9 mouse cellular contexts compared by ENCODE assay signal in genomic region chr19:40395757-40396661, GRCm38 (mm10).
DNase-seq lines count a peak whose midpoint lies in the region; ATAC-seq lines count a peak whose summit lies in the region.
"Had no signal": no experiment of that assay in that cellular context is flagged by ENCODE, and none has a peak within 500 bp of the region (broad histone marks: within the 10 kb centered on the region; RNA-seq: fewer than 3 reads in every experiment).

No protein-coding gene starts in this region.

- H3K4me1 ChIP-seq in liver, embryonic 11.5 days (replicated peaks; ENCODE audit: control insufficient read depth, insufficient read depth, low read length) = peaks cover 5% of the 10 kb centered on the region; the same call in 1 of the 2 replicates
- H3K4me1 ChIP-seq in liver, embryonic 12.5 days = peaks cover 14% of the 10 kb centered on the region
- peaks cover 39% of the 10 kb centered on the region for H3K4me1 ChIP-seq in heart, embryonic 15.5 days (replicated peaks)
- peaks cover 6% of the 10 kb centered on the region; the same call in 1 of the 2 replicates for H3K4me1 ChIP-seq in neural tube, embryonic 12.5 days

- no peak for ATAC-seq in liver, embryonic 11.5 days (replicated peaks; ENCODE audit: low FRiP score)
- no peak for ATAC-seq in liver, embryonic 12.5 days
- peak; percentile 14; the same call in 1 of the 2 replicates for ATAC-seq in heart, embryonic 15.5 days (replicated peaks; ENCODE audit: insufficient number of reproducible peaks, insufficient read depth, low FRiP score, low read depth)
- no peak for ATAC-seq in neural tube, embryonic 12.5 days (ENCODE audit: low FRiP score, low read depth)
- ATAC-seq in monocyte, adult 5-6 weeks (replicated peaks; ENCODE audit: insufficient number of reproducible peaks, low FRiP score, low TSS enrichment, poor library complexity, severe bottlenecking) = no peak
- no peak for ATAC-seq in granulocyte monocyte progenitor cell, adult 5-6 weeks (replicated peaks; ENCODE audit: poor library complexity, severe bottlenecking)

- no peaks in the 10 kb centered on the region for H3K9me3 ChIP-seq in liver, embryonic 11.5 days (ENCODE audit: control insufficient read depth, low read length)
- H3K9me3 ChIP-seq in liver, embryonic 12.5 days (replicated peaks) = no peaks in the 10 kb centered on the region
- H3K9me3 ChIP-seq in heart, embryonic 15.5 days (replicated peaks) = no peaks in the 10 kb centered on the region
- H3K9me3 ChIP-seq in neural tube, embryonic 12.5 days = no peaks in the 10 kb centered on the region
- H3K9me3 ChIP-seq: midbrain, embryonic 12.5 days had no signal

- intact Hi-C loops in left cerebral cortex, postnatal 14 days (cut with DNase I) = loop anchor here (10.0 kb wide), 1 partner anchor 119 kb away; the partner anchor contains the start of gene Sorbs1

- no peak overlapping the region for H3K4me3 ChIP-seq in liver, embryonic 11.5 days (ENCODE audit: low read depth, low read length)
- no peak overlapping the region for H3K4me3 ChIP-seq in liver, embryonic 12.5 days
- H3K4me3 ChIP-seq in heart, embryonic 15.5 days = no peak overlapping the region
- H3K4me3 ChIP-seq in neural tube, embryonic 12.5 days = no peak overlapping the region
- H3K4me3 ChIP-seq: midbrain, embryonic 12.5 days had no signal

- H3K36me3 ChIP-seq in liver, embryonic 11.5 days (ENCODE audit: control insufficient read depth, insufficient read depth, low read length) = no peaks in the 10 kb centered on the region
- peaks cover 33% of the 10 kb centered on the region for H3K36me3 ChIP-seq in liver, embryonic 12.5 days
- peaks cover 16% of the 10 kb centered on the region for H3K36me3 ChIP-seq in heart, embryonic 15.5 days
- peaks cover 16% of the 10 kb centered on the region for H3K36me3 ChIP-seq in neural tube, embryonic 12.5 days
- H3K36me3 ChIP-seq: midbrain, embryonic 12.5 days had no signal

- 78% methylated on average over 14 of the region's 14 CpGs for WGBS in liver, embryonic 11.5 days
- WGBS in liver, embryonic 12.5 days (ENCODE audit: insufficient replicate concordance) = 67% methylated on average over 14 of the region's 14 CpGs
- 72% methylated on average over 14 of the region's 14 CpGs for WGBS in heart, embryonic 15.5 days
- 62% methylated on average over 14 of the region's 14 CpGs for WGBS in neural tube, embryonic 12.5 days

- H3K4me2 ChIP-seq in liver, embryonic 11.5 days = no peak overlapping the region
- no peak overlapping the region for H3K4me2 ChIP-seq in liver, embryonic 12.5 days
- H3K4me2 ChIP-seq in heart, embryonic 15.5 days = peak overlapping the region; percentile 32; the same call in 1 of the 2 replicates
- no peak overlapping the region for H3K4me2 ChIP-seq in neural tube, embryonic 12.5 days (replicated peaks)
- H3K4me2 ChIP-seq: midbrain, embryonic 12.5 days had no signal

- H3K27ac ChIP-seq in liver, embryonic 11.5 days (ENCODE audit: low read depth, low read length) = no peak overlapping the region; the same call in 1 of the 2 replicates
- no peak overlapping the region for H3K27ac ChIP-seq in liver, embryonic 12.5 days
- H3K27ac ChIP-seq in heart, embryonic 15.5 days = peak overlapping the region; percentile 91
- 0 out of 2 replicates have a peak overlapping the region, but pooled peaks have one; percentile 10 for H3K27ac ChIP-seq in neural tube, embryonic 12.5 days
- H3K27ac ChIP-seq: midbrain, embryonic 12.5 days had no signal

- no peak for DNase-seq in liver, embryonic 11.5 days (ENCODE audit: low spot score)
- peak; percentile 92 to 95 for DNase-seq in cerebellum, postnatal 10 days
- no peak for DNase-seq in left cerebral cortex, postnatal 14 days (ENCODE audit: low spot score in 2 of 2)

- 0 out of 2 replicates have a peak overlapping the region, but pooled peaks have one; percentile 8 for H3K9ac ChIP-seq in liver, embryonic 11.5 days (ENCODE audit: low read depth, low read length)
- H3K9ac ChIP-seq in liver, embryonic 12.5 days = no peak overlapping the region
- H3K9ac ChIP-seq in heart, embryonic 15.5 days = 0 out of 2 replicates have a peak overlapping the region, but pooled peaks have one; percentile 4
- no peak overlapping the region for H3K9ac ChIP-seq in neural tube, embryonic 12.5 days
- H3K9ac ChIP-seq: midbrain, embryonic 12.5 days had no signal

- no peaks in the 10 kb centered on the region for H3K27me3 ChIP-seq in liver, embryonic 11.5 days (replicated peaks; ENCODE audit: control insufficient read depth, insufficient read depth, low read length)
- H3K27me3 ChIP-seq in liver, embryonic 12.5 days (replicated peaks) = no peaks in the 10 kb centered on the region
- no peaks in the 10 kb centered on the region for H3K27me3 ChIP-seq in heart, embryonic 15.5 days
- no peaks in the 10 kb centered on the region; the same call in 1 of the 2 replicates for H3K27me3 ChIP-seq in neural tube, embryonic 12.5 days (replicated peaks)
- H3K27me3 ChIP-seq: midbrain, embryonic 12.5 days had no signal

Comparison
In these comparisons a context has a peak if more than half of its experiments do, and no peak if none do; other contexts are left out.
1. H3K9ac ChIP-seq: peak in liver, embryonic 11.5 days (single experiment) and heart, embryonic 15.5 days (single experiment); none in liver, embryonic 12.5 days (single experiment) and neural tube, embryonic 12.5 days (single experiment).
2. DNase-seq: peak in cerebellum, postnatal 10 days (2 of 2); none in liver, embryonic 11.5 days (single experiment) and left cerebral cortex, postnatal 14 days (0 of 2).
3. H3K27ac ChIP-seq: peak in heart, embryonic 15.5 days (single experiment) and neural tube, embryonic 12.5 days (single experiment); none in liver, embryonic 11.5 days (single experiment) and liver, embryonic 12.5 days (single experiment).